Mouse (Mus musculus) MEL (cell line): Measurements from ENCODE around the gene Tmtc4.

Experiments
- CHD1 ChIP-seq: IDR thresholded peaks from 2 replicates; pipeline ENCODE4 v1.6.1; 2012; ENCODE audit warnings: low read depth, mild to moderate bottlenecking, inconsistent platforms, low read length, improper control_type of control experiment
- CHD2 ChIP-seq: IDR thresholded peaks from 2 replicates; pipeline ENCODE4 v1.6.1; 2011; ENCODE audit warnings: low read length, improper control_type of control experiment
- CTCF ChIP-seq, 3 experiments: IDR thresholded peaks in 2 of 3; conservative IDR thresholded peaks in 1 of 3; 2 replicates each; pipeline ENCODE4 v1.5.1; 2011 to 2012; ENCODE audit warnings: low read length in 3 of 3, low read depth in 2 of 3, mild to moderate bottlenecking in 2 of 3, improper control_type of control experiment in 1 of 3, inconsistent platforms in 1 of 3, mixed read lengths in 1 of 3, moderate library complexity in 1 of 3; ENCODE audit not compliant: control insufficient read depth in 1 of 3, insufficient read depth in 1 of 3, poor library complexity in 1 of 3, severe bottlenecking in 1 of 3
- ELF1 ChIP-seq: IDR thresholded peaks from 2 replicates; pipeline ENCODE4 v1.6.1; 2014; ENCODE audit warnings: low read depth, mild to moderate bottlenecking, inconsistent platforms, low read length, improper control_type of control experiment, moderate library complexity
- EP300 ChIP-seq, 2 experiments: IDR thresholded peaks; 2 replicates each; pipeline ENCODE4 v1.6.1; 2011; ENCODE audit warnings: improper control_type of control experiment in 2 of 2, low read length in 2 of 2, low read depth in 1 of 2, mild to moderate bottlenecking in 1 of 2
- GABPA ChIP-seq: IDR thresholded peaks from 2 replicates; pipeline ENCODE4 v1.6.1; 2012; ENCODE audit warnings: low read depth, mild to moderate bottlenecking, inconsistent platforms, low read length, improper control_type of control experiment, moderate library complexity
- HCFC1 ChIP-seq: IDR thresholded peaks from 2 replicates; pipeline ENCODE4 v1.6.1; 2012; ENCODE audit warnings: low read depth, mild to moderate bottlenecking, inconsistent platforms, low read length, improper control_type of control experiment, moderate library complexity
- MAX ChIP-seq: IDR thresholded peaks from 2 replicates; pipeline ENCODE4 v1.6.1; 2011; ENCODE audit warnings: low read length, improper control_type of control experiment
- POLR2A ChIP-seq, 2 experiments: IDR thresholded peaks; 2 replicates each; pipeline ENCODE4 v1.6.1; 2011 to 2012; ENCODE audit warnings: low read length in 2 of 2, mild to moderate bottlenecking in 2 of 2, control low read depth in 1 of 2, improper control_type of control experiment in 1 of 2, low read depth in 1 of 2, moderate library complexity in 1 of 2; ENCODE audit not compliant: control insufficient read depth in 1 of 2, insufficient read depth in 1 of 2, poor library complexity in 1 of 2
- SIN3A ChIP-seq: IDR thresholded peaks from 2 replicates; pipeline ENCODE4 v1.6.1; 2012; ENCODE audit warnings: low read length, improper control_type of control experiment, inconsistent platforms
- TCF12 ChIP-seq: IDR thresholded peaks from 2 replicates; pipeline ENCODE4 v1.6.1; 2014; ENCODE audit warnings: low read depth, mild to moderate bottlenecking, inconsistent platforms, low read length, improper control_type of control experiment, moderate library complexity
- ZMIZ1 ChIP-seq: IDR thresholded peaks from 2 replicates; pipeline ENCODE4 v1.6.1; 2012; ENCODE audit warnings: low read depth, mild to moderate bottlenecking, inconsistent platforms, low read length, improper control_type of control experiment, moderate library complexity

DNA sequence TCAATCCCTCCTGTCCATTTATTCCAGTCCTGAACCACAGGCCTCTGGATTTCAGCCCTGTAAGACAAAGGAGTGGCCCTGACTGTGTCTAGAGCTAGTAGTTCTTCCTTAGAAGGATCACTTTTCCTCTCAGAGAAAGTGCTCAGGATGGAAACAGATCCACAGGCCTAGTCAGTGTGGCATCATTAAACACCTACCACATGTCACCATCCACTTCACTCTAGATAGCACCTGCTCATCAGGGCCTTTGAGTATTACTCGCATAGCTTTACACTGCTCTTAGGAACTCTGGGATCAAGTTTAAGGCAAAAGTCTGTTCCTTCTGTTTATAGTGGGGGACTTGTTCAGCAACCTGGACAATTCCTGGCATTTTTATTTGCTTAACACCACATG is 95.4 kb downstream of the Tmtc4 start:
- TF ChIP-seq POLR2A (IDR thresholded peaks at IDR 0.05; ENCODE audit: control insufficient read depth in 1 of 2, insufficient read depth in 1 of 2, low read depth in 1 of 2, low read length in 2 of 2, poor library complexity in 1 of 2), result no peak
- no peak for TF ChIP-seq CTCF (IDR thresholded peaks at IDR 0.05 in 2 of 3, conservative IDR thresholded peaks at IDR 0.05 in 1 of 3; ENCODE audit: control insufficient read depth in 1 of 3, insufficient read depth in 1 of 3, low read depth in 2 of 3, low read length in 3 of 3, poor library complexity in 1 of 3, severe bottlenecking in 1 of 3)
- no peak for TF ChIP-seq EP300 (IDR thresholded peaks at IDR 0.05; ENCODE audit: low read depth in 1 of 2, low read length in 2 of 2)
- no peak for TF ChIP-seq GABPA
- no peak for TF ChIP-seq HCFC1
- TF ChIP-seq CHD2, result no peak
- no peak for TF ChIP-seq SIN3A
- TF ChIP-seq ELF1, result no peak
- no peak for TF ChIP-seq ZMIZ1
- no peak for TF ChIP-seq CHD1
- no peak for TF ChIP-seq TCF12
- TF ChIP-seq MAX, result no peak
